Mouse (Mus musculus): ENCODE results near the gene Foxp1.

DNA sequence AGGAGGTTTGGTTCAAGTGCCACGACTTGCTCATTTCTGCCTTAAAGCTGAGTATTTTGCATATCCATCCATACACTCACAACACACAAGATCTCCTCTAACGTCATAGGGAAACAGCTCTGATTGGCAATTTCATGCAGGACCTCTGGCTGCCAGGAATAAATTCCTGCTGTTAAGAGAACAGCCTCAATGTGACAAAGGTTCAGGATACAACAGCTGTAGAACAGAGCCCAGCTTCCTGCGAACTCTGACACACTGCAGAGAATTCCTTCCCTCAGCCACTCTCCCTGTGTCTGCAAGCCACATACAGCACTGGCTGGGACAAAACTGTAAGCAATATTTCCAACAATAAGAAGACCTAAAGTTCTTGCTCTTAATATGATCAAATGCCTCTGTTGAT, 207.8 kb downstream of the Foxp1 start:
- no peak for TF ChIP-seq CTCF (IDR thresholded peaks at IDR 0.05; ENCODE audit: low read depth, low read length)
- no peak for TF ChIP-seq TAL1 (conservative IDR thresholded peaks at IDR 0.05; ENCODE audit: low read depth, low read length)

All from G1E (cell line).